Mouse (Mus musculus) neutrophil, adult 5-6 weeks (primary cell): ENCODE data around the gene Ankrd13b. TPM values are rescaled to one million over a fixed set of nuclear protein-coding genes. Genes with fewer than 3 reads are reported as not detected.

Experiments used
- ATAC-seq: fragments of 151-379, 151-347 bp; 2 replicates; pipeline ENCODE4 v1.8.0; 2017; ENCODE audit warnings: mild to moderate bottlenecking, moderate TSS enrichment; ENCODE audit not compliant: insufficient number of reproducible peaks, poor library complexity, low FRiP score, severe bottlenecking; ENCODE audit errors: extremely low read depth
- total RNA-seq: library from RNA; stranded (forward); fragments of 200-1000 nt; gene quantifications from 2 replicates; pipeline ENCODE4 v1.2.3, GENCODE M21; 2017

The Ankrd13b gene
- total RNA-seq, 1 experiment from 2014 or later, result not detected

DNA sequence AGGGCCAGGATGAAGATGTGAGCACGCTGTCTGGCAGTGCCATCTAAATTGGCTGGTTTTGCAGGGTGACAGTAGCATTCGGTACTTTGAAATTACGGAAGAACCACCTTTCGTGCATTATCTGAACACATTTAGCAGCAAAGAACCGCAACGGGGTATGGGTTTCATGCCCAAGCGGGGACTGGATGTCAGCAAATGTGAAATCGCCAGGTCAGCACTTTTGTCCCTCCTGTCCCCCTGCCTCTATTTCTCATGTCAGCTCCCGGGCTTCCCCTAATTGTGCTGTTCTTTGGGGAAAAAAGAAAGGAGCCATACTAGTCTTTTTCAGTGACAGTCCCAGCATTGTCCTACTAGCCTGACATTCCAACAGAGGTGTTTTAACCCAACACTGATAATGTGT, 21.1 kb downstream of the Ankrd13b start:
- ATAC-seq, result no peak

DNA sequence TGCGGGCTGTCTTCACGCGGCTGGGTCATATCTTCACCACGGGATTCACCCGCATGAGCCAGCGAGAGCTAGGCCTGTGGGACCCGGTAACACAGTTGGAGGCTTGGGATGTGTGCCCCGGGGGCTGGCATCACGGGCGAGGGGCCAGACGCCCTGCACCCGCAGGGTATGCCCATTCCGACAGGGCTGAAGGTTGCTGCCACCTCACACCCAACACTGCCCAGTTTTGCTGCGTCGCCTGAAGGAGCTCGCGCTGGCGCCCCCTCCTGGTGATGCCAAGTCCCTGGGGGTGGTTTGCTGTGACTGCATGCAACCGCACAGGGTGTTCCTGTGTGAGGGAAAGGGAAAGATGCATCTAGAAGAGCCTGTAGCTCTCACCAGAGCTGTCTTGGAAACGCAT, 21.7 kb downstream of the Ankrd13b start:
- peak; percentile 33 for ATAC-seq

DNA sequence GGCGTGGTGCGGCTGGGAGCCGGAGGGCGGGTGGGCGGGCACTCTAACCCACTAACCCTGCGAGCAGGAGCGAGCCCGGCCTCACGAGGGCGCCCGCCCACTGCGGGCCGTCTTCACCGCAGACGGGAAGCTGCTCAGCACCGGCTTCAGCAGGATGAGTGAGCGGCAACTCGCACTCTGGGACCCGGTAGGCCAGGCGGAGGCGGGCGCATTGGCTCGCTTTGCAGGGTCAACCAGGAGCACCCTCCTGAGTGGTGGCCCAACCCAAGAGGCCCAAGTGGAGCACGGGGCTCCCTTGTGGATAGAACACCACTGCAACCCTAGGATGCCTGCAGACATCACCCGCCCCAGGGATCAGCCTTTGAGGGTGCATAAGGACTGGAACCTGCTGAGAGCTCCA, 22.3 kb downstream of the Ankrd13b start:
- peak; percentile 50 for ATAC-seq

DNA sequence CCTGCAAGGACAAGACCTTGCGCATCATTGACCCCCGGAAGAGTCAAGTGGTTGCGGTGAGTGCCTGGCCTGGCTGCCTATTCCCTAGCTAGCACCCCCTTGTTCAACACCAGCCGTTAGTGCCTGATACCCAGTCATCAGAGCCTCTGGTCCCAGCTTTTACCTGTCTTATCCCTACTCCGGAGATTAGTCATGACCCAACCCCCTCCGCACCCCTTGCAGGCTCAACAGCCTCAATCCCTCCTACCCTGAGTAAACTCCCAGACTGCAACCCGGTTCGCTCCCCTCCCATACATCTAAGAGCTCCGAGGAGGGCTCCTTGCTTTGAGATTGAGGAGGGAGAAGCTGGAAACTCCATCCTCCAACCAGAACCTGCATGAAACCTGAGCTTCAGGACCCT, 22.9 kb downstream of the Ankrd13b start:
- ATAC-seq, result no peak

- ATAC-seq, result no peak
These were observed 24.4 kb downstream of the Ankrd13b start for GRCm38 (mm10) chr11:77465111-77465510.

DNA sequence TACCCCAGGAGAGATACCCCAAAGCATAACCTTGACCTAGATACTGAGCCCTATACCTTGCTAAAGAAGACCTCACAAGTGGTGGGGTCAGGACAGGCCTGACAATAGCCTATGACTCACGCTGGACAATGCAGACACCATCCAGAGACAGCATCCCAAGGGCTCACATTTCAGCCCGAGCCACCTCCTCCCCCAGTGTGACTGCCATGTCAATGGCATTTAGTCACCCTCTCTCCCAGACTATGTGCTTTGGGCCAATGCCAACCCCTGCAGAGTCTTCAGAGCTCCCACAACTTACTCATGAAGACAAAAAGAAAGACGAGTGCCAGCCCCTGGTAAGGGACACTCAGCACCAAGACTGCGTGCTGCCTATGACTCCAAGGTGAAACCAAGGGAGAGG, 24.8 kb downstream of the Ankrd13b start:
- ATAC-seq, result no peak

DNA sequence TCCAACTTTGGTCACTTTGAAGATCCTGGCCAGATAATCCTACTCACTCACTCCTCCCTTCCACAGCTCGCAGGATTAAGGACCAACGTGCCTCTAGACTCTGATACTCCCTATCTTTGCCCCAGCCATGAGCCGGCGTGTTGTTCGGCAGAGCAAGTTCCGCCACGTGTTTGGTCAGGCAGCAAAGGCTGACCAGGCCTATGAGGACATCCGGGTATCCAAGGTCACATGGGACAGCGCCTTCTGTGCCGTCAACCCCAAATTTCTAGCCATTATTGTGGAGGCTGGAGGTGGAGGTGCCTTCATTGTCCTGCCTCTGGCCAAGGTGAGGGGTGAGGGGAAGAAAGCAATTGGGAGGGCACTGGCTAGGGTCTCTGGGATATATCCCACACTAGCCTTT, 25.7 kb downstream of the Ankrd13b start:
- no peak for ATAC-seq

GRCm38 (mm10) chr11:77463101-77463445, 26.4 kb downstream of the Ankrd13b start:
- ATAC-seq, result no peak

GRCm38 (mm10) chr11:77462283-77463100, 27.0 kb downstream of the Ankrd13b start, which contains the start of gene Coro6:
Gene Coro6 (plus strand): TSS chr11:77462411.
- ATAC-seq, result no peak

DNA sequence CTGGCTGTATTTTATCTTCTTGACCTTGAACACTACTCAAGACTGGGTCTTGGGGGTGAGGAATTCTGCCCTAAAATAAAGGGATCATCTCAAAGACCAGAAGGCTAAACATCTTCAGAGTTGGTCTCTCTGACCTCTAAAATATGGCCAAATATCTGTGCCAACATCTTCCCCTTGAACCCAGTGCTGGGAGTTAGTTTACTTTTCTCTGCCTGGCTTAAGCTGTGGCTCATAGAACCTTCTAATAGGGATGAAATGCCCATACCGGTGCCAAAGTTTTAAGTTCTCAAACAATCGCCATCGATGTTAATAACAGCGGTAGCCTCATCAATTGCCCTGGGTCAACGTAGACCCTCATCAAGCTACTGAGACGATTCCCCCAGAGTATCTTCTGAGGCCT, 27.6 kb downstream of the Ankrd13b start:
- no peak for ATAC-seq

- ATAC-seq, result no peak
These were observed 32.6 kb downstream of the Ankrd13b start for GRCm38 (mm10) chr11:77456866-77457265.

DNA sequence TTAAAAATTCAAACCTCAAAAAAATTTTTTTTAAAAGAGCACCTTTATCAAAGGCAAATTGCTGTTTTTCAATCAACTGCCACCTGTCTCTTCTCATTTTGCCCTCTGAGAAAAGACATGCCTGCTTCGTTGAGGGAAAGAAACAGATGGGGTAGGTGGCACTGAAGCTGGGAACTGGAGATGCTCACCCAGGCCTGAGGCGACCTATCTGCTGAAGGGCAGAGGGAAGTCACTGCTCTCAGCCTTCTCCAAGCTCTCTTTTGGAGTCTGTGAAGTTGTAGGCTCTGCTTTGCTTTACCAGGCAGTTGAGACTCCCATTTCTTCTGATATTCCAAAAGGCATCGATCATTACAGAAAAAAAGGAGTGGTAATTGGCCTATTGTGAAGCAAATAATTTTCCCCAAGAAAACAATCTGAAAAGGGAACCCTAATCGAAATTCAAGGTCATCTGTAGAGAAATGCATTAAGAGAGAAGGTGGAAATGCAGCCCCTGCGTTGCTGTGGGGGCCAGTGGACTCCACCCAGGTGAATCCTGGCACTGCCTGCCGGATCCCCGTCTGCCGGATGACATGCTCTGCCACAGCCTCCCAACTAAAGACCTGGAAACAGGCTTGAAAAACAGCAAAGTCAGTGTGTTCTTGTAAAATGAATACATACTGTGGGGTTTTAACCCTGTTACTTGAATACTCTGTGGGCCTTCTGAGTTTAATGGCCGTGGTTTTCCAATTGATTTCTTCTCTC, 33.5 kb downstream of the Ankrd13b start:
- no peak for ATAC-seq

DNA sequence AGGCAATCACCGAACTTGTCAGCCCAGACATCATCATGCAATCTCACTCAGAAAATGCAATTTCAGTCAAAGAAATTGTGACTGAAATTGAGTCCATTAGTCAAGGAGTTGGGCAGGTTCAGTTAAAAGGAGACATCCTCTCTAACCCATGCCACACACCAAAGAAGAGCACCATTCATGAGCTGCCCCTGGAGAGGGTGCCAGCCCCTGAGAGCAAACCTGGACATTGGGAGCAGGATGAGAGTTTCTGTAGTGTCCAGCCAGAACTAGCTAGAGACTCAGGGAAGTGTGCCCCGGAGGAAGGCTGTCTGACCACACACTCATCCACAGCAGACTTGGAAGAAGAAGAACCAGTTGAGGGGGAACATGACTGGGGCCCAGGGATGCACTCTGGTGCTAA, 36.1 kb downstream of the Ankrd13b start:
- ATAC-seq, result no peak

DNA sequence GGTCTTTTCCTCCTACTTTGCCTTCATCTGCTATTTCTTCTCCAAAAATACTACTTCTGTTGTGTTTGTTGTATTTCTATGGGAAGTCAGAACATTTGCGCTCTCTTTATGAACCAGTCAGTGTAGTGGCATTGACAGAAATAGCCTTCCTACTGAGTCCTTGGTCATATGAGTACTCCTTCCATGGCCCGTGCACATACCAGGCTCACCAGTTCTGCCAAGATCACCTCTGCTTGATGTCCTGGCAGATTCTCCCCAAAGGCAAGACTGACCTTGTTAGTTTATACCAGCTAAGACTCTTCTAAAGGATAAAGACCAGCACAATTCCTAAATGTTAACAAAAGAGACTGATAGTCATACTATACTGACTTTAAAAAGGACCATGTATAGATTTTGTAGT, 37.8 kb downstream of the Ankrd13b start:
- no peak for ATAC-seq

DNA sequence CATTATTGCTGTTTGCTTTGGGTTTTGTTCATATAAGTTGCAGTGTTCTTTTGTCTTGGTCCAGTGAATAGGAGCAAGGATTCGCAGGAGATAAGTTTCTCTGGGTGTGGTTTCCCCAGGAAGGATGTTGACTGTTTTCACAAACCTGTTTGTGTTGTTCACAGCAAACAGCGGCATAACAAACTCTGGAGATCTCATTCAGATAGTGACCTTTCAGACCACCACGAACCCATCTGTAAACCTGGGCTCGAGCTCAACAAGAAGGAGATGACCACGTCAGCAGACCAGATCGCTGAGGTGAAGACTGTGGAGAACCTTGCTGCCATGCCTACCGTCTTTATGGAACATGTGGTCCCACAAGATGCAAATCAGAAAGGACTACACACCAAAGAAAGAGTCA, 40.3 kb downstream of the Ankrd13b start:
- no peak for ATAC-seq

DNA sequence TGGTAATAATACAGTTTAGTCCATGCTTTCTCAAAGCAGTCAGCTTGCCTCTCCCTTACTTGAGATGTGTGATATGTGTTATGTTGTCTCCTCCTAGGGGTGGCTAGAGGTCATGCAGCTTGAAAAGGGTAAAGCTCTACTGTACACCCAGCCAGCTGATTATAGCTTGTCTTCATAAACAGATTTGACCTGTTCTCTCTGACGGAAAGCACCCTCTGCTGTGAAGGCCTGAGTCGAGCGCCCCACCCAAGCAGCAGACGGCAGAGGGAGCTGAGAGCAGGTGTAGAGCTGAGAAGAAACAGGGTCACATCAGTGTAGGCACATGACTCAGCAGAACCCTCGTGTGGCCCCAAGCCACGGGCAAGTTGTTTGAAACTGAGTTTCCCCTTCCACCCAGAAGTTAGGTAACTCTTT, 42.8 kb downstream of the Ankrd13b start:
- ATAC-seq, result peak; percentile 82

DNA sequence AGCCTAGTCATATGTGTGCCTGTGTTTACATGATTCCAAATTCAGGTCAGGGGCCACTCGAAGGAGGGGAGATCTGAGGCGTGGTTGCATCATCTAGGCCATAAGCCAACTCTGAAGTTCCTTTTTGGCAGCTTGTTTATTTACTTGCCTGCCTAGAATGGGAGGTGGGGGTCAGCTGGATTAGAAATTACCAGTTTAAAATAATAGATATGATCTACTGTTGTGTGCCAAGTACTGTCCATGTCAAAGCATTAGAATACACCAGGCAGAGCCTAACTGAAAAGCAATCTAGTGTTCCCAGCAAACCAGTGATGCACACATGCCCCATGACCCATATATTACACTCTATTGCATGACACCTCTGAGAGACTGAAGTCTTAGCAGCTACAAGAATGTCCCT, 44.5 kb downstream of the Ankrd13b start:
- ATAC-seq, result no peak

- ATAC-seq, result no peak
These were observed 47.0 kb downstream of the Ankrd13b start for GRCm38 (mm10) chr11:77442186-77443170.

GRCm38 (mm10) chr11:77441020-77441419, 48.5 kb downstream of the Ankrd13b start:
- no peak for ATAC-seq
